Mouse (Mus musculus): Measurements from ENCODE around the gene Iars2.

DNA sequence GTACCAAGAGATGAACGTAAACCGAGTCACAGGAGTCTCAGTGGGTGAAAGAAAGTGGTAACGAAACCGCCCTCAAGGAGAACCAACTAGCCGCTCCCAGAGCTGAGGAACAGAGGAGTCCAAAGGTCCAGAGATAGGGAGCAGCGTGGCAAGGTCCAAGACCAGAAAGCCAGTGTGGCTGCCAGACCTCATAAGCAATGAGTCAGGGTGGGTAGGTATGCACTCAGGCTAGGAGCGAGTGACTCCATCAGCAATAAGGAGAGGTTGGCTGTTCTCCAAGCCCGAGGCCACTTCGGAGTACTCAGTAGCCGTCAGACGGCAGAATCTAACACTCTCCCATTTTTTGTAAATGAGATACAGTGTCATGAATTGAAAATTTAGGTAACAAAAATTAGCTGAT, 46.4 kb downstream of the Iars2 start:
- TF ChIP-seq CTCF (IDR thresholded peaks at IDR 0.05; ENCODE audit: insufficient read depth, low read depth, low read length), result no peak
- no peak for TF ChIP-seq POLR2A (IDR thresholded peaks at IDR 0.05; ENCODE audit: insufficient read depth, low read depth, low read length)
